Mouse (Mus musculus) stomach, embryonic 16.5 days (tissue): ENCODE results near the gene Rabep1. TPM values are rescaled to one million over a fixed set of nuclear protein-coding genes. Genes with fewer than 3 reads are reported as not detected.
A peak's percentile ranks its signal among the peaks of the same experiment; 100 is the strongest.

Experiments used
- ATAC-seq: fragments of 200-750 bp; cut with Nextera tagmentation; 2 replicates; pipeline ENCODE4 v1.8.0; 2017; ENCODE audit warnings: moderate number of reproducible peaks, moderate TSS enrichment; ENCODE audit not compliant: insufficient read depth, low FRiP score
- H3K27ac ChIP-seq: fragments of 300-500 bp; sonication (generic); 2 replicates; pipeline ENCODE4 v1.5.1; 2014; ENCODE audit warnings: low read length
- H3K27me3 ChIP-seq: fragments of 300-500 bp; sonication (generic); 2 replicates; pipeline ENCODE4 v1.6.1; 2014; ENCODE audit warnings: low read length, control low read depth, mixed read lengths; ENCODE audit not compliant: control insufficient read depth, insufficient read depth
- H3K36me3 ChIP-seq: fragments of 300-500 bp; sonication (generic); 2 replicates; pipeline ENCODE4 v1.6.1; 2014; ENCODE audit warnings: low read length; ENCODE audit not compliant: control insufficient read depth, insufficient read depth
- H3K4me1 ChIP-seq: fragments of 300-500 bp; sonication (generic); 2 replicates; pipeline ENCODE4 v1.6.1; 2014; ENCODE audit warnings: low read length, control low read depth, mixed read lengths; ENCODE audit not compliant: control insufficient read depth, insufficient read depth
- H3K4me2 ChIP-seq: fragments of 300-500 bp; sonication (generic); 2 replicates; pipeline ENCODE4 v1.6.1; 2014; ENCODE audit warnings: low read depth, low read length, mixed read lengths
- H3K4me3 ChIP-seq: fragments of 300-500 bp; sonication (generic); replicated peaks from 2 replicates; pipeline ENCODE4 v1.5.1; 2014; ENCODE audit warnings: mild to moderate bottlenecking, low read length
- H3K9ac ChIP-seq: fragments of 300-500 bp; sonication (generic); 2 replicates; pipeline ENCODE4 v1.6.1; 2014; ENCODE audit warnings: low read length
- H3K9me3 ChIP-seq: fragments of 300-500 bp; sonication (generic); replicated peaks from 2 replicates; pipeline ENCODE4 v1.6.1; 2016; ENCODE audit warnings: low read length, control low read depth; ENCODE audit not compliant: control insufficient read depth
- WGBS: fragments of 180-500 bp; shearing (Covaris S2); extraction: QIAGEN DNeasy Blood & Tissue Kit; methylation state at CpG from one replicate; pipeline ENCODE4 v1.1.7; 2014; 5-methylcytosine and 5-hydroxymethylcytosine counted together
- polyA plus RNA-seq: library from polyadenylated mRNA; unstranded; fragments of >200 nt; fragmentation: Nextera tagmentation; extraction: Ambion mirVana; gene quantifications from 2 replicates; pipeline ENCODE4 v1.2.1, GENCODE M21; 2015

The Rabep1 gene
- 22.2 and 27.5 TPM in 2 replicates for polyA plus RNA-seq

- peak; percentile 97 for ATAC-seq
- Histone ChIP-seq H3K4me3 (peak within 1 kb of the TSS; percentile 78), H3K36me3 (no peaks in the 10 kb centered on the region), H3K4me2 (peak within 1 kb of the TSS; percentile 66), H3K9me3 (no peaks in the 10 kb centered on the region), H3K9ac (peak within 1 kb of the TSS; percentile 95), H3K4me1 (peaks cover 17% of the 10 kb centered on the region; the same call in 1 of the 2 replicates), H3K27ac (peak within 1 kb of the TSS; percentile 69), H3K27me3 (no peaks in the 10 kb centered on the region)
- WGBS: under 1% methylated on average over 80 of the region's 88 CpGs
Measured at GRCm38 (mm10) chr11:70844559-70845456, at the start of gene Rabep1. Gene Rabep1, plus strand, starts transcription at chr11:70844778.

DNA sequence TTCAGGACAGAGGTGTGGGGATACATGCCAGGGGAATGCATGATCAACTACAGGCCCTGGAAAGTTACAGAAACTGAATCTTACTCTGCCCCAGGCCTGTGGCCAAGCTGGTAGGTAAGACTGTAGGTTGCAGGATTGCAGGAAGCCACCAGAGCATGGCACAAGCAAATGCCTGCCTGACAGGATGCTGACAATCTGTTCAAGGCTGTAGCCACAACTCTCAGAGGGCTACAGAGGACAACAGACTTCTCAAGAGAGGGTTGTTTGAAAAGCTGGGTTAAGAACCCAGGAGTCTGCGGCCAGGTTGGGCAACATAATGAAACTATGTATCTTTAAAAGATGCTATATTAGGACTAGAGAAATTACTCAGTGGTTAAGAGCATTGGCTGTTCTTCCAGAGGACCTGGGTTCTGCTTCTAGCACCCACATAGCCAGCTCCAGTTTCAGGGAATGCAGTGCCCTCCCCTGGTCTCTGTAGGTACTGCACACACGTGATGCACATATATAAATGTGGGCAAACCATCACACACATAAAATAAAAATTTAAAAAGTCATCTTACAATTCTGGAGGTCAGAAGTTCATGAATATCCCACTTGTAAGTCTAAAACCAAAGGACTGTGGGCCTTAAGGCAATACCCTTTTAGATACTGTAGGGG lies 42.2 kb upstream of the Rabep1 start:
- Histone ChIP-seq H3K4me2 (no peak overlapping the region), H3K4me1 (no peaks in the 10 kb centered on the region), H3K9ac (no peak overlapping the region), H3K27ac (no peak overlapping the region), H3K27me3 (no peaks in the 10 kb centered on the region), H3K36me3 (no peaks in the 10 kb centered on the region), H3K4me3 (no peak overlapping the region), H3K9me3 (no peaks in the 10 kb centered on the region)
- no peak for ATAC-seq
- 83% methylated on average over 2 of the region's 2 CpGs for WGBS

GRCm38 (mm10) chr11:70802865-70803261 lies 41.7 kb upstream of the Rabep1 start:
- 70% methylated on average over 2 of the region's 2 CpGs for WGBS

GRCm38 (mm10) chr11:70803711-70804200 lies 40.8 kb upstream of the Rabep1 start:
- Histone ChIP-seq H3K4me2 (no peak overlapping the region), H3K9ac (no peak overlapping the region), H3K4me1 (no peaks in the 10 kb centered on the region), H3K9me3 (no peaks in the 10 kb centered on the region), H3K27ac (no peak overlapping the region), H3K36me3 (no peaks in the 10 kb centered on the region), H3K27me3 (no peaks in the 10 kb centered on the region), H3K4me3 (no peak overlapping the region)
- ATAC-seq: no peak
- 66% methylated on average over 6 of the region's 6 CpGs for WGBS

More at GRCm38 (mm10) chr11:70802865-70803261, 41.7 kb upstream of the Rabep1 start:
- ATAC-seq: no peak
- H3K36me3 ChIP-seq: no peaks in the 10 kb centered on the region
- no peak overlapping the region for H3K27ac ChIP-seq
- H3K4me1 ChIP-seq: no peaks in the 10 kb centered on the region
- no peaks in the 10 kb centered on the region for H3K9me3 ChIP-seq
- no peak overlapping the region for H3K4me3 ChIP-seq
- no peaks in the 10 kb centered on the region for H3K27me3 ChIP-seq
- H3K4me2 ChIP-seq: no peak overlapping the region
- no peak overlapping the region for H3K9ac ChIP-seq

- no peak overlapping the region for H3K4me3 ChIP-seq
- no peaks in the 10 kb centered on the region for H3K27me3 ChIP-seq
- no peak overlapping the region; the same call in 1 of the 2 replicates for H3K27ac ChIP-seq
- no peaks in the 10 kb centered on the region for H3K9me3 ChIP-seq
- ATAC-seq: no peak
- no peak overlapping the region for H3K9ac ChIP-seq
- no peaks in the 10 kb centered on the region for H3K36me3 ChIP-seq
- H3K4me1 ChIP-seq: no peaks in the 10 kb centered on the region
- 72% methylated on average over 3 of the region's 3 CpGs for WGBS
- no peak overlapping the region for H3K4me2 ChIP-seq
Measured at GRCm38 (mm10) chr11:70804395-70804794, 40.2 kb upstream of the Rabep1 start.

DNA sequence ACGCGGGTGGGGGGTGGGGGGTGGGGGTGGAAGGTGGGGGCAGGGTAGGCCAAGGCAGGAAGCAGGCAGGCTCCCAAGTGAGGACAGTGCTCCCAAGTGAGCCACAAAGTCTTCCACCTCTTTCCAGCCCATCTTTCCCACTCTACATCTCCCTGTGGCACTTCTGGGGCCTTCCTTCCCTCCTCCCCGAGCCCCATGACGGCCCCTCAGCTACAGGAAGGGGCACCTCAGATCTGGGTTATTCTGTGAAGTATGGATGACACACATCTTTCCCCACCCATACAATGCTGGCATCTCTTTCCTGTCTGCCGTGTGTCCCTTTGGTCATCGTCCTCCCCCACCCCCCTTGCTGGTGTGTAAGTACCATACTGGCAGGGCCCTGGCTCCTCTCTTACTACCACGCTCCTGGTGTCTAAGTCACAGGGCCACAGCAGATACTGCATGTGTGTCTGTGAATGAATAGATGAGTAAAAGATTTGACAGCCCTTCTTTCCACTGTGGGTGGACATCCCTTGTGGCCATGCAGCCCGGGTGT lies 38.9 kb upstream of the Rabep1 start:
- H3K27ac ChIP-seq: no peak overlapping the region; the same call in 1 of the 2 replicates
- no peak overlapping the region for H3K4me3 ChIP-seq
- 67% methylated on average over 8 of the region's 8 CpGs for WGBS
- no peaks in the 10 kb centered on the region for H3K27me3 ChIP-seq
- no peaks in the 10 kb centered on the region for H3K4me1 ChIP-seq
- peak overlapping the region; percentile 36 for H3K4me2 ChIP-seq
- no peaks in the 10 kb centered on the region for H3K9me3 ChIP-seq
- no peak for ATAC-seq
- H3K9ac ChIP-seq: 0 out of 2 replicates have a peak overlapping the region, but pooled peaks have one; percentile 51
- no peaks in the 10 kb centered on the region for H3K36me3 ChIP-seq

- no peak overlapping the region for H3K27ac ChIP-seq
- no peak for ATAC-seq
Measured at GRCm38 (mm10) chr11:70806697-70807096, 37.9 kb upstream of the Rabep1 start.

DNA sequence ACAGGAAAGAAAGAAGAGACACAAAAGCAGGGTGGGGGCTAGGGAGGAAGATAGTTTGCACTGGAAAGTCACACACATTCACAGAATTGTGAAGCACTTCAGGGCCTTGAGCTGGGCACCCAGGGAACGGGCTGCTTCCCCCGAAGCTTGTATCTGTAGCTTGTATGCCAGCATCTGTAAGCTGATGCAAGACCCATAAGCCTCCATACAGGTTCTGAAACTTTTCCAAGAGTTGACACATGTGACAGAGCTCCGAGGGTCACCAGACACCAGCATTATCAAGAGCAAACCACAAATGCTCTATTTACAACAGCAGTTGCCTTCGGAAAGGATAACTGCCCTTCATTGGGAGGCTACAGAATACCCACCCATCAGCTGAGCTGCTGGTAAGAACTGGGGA lies 36.9 kb upstream of the Rabep1 start:
- Histone ChIP-seq H3K4me2 (no peak overlapping the region), H3K4me3 (no peak overlapping the region), H3K9me3 (no peaks in the 10 kb centered on the region), H3K9ac (no peak overlapping the region), H3K27me3 (no peaks in the 10 kb centered on the region), H3K4me1 (no peaks in the 10 kb centered on the region), H3K36me3 (no peaks in the 10 kb centered on the region), H3K27ac (no peak overlapping the region)
- WGBS: 79% methylated on average over 4 of the region's 4 CpGs
- no peak for ATAC-seq

More at GRCm38 (mm10) chr11:70806697-70807096, 37.9 kb upstream of the Rabep1 start:
- Histone ChIP-seq H3K4me1 (no peaks in the 10 kb centered on the region), H3K4me2 (no peak overlapping the region), H3K9me3 (no peaks in the 10 kb centered on the region), H3K4me3 (no peak overlapping the region), H3K36me3 (no peaks in the 10 kb centered on the region), H3K27me3 (no peaks in the 10 kb centered on the region), H3K9ac (no peak overlapping the region)
- WGBS: 83% methylated on average over 4 of the region's 4 CpGs

DNA sequence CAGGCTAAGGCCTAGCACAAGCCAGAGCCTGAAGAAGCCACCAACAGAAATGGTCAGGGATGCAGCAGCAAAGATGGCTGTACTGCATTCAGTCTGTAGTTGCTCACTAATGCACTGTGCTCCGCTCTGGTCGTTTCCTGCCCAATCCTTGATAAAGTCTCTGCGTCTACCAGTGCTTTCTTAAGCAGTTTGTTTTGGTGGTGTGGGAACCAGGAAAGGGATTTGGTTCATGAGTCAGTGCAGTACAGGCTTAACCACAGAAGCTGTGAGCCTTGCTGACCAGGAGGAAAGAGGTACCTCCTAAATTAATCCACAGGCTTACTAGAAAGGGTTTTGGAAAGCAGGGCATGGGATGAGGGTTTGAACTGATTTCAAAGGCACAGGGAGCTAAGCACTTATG lies 36.5 kb upstream of the Rabep1 start:
- H3K27ac ChIP-seq: no peak overlapping the region
- no peaks in the 10 kb centered on the region for H3K36me3 ChIP-seq
- no peaks in the 10 kb centered on the region for H3K4me1 ChIP-seq
- no peaks in the 10 kb centered on the region for H3K27me3 ChIP-seq
- H3K9me3 ChIP-seq: no peaks in the 10 kb centered on the region
- no peak for ATAC-seq
- no peak overlapping the region for H3K4me3 ChIP-seq
- no peak overlapping the region for H3K9ac ChIP-seq
- 61% methylated on average over 3 of the region's 3 CpGs for WGBS
- H3K4me2 ChIP-seq: no peak overlapping the region
